Mouse (Mus musculus): Measurements from ENCODE around the gene Bcl2l10. TPM values are rescaled to one million over a fixed set of nuclear protein-coding genes. Genes with fewer than 3 reads are reported as not detected.

The Bcl2l10 gene
- polyA plus RNA-seq, 1 experiment from 2014 or later: not detected

GRCm38 (mm10) chr9:75376428-75376827 is 28.9 kb downstream of the Bcl2l10 start:
- Histone ChIP-seq H3K4me3 (no peak overlapping the region), H3K4me1 (no peaks in the 10 kb centered on the region), H3K4me2 (no peak overlapping the region), H3K9me3 (peaks cover 3% of the 10 kb centered on the region; the same call in 1 of the 2 replicates), H3K27ac (replicated peaks) (no peak overlapping the region), H3K36me3 (no peaks in the 10 kb centered on the region), H3K27me3 (replicated peaks) (no peaks in the 10 kb centered on the region), H3K9ac (no peak overlapping the region)
- 59% methylated on average over 1 of the region's 1 CpGs for WGBS
- no peak for ATAC-seq (ENCODE audit: extremely low read depth, insufficient number of reproducible peaks, low FRiP score, low TSS enrichment)

DNA sequence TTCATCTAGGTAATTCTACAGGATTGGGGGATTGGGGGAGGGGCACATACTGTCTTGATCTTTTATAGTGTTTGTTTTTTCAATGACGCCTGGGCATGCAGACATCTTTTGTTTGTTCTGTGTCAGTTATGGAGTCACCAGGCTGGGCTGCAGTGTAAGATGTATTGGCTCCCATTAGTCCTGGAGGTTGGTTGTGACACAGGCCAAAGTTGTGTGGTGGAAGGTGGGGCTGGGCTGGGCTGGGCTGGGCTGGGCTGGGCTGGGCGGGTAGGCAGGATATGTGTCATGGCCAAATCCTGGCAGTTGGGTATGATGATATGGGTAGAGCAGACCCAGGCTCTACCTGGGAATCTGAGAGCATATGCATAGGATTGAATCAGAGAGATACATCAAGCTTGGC is 31.2 kb downstream of the Bcl2l10 start:
- H3K27me3 ChIP-seq (replicated peaks): no peaks in the 10 kb centered on the region
- no peak for ATAC-seq (ENCODE audit: extremely low read depth, insufficient number of reproducible peaks, low FRiP score, low TSS enrichment)
- H3K4me1 ChIP-seq: no peaks in the 10 kb centered on the region
- peaks cover 3% of the 10 kb centered on the region; the same call in 1 of the 2 replicates for H3K9me3 ChIP-seq
- no peak overlapping the region for H3K4me2 ChIP-seq
- WGBS: 59% methylated on average over 2 of the region's 2 CpGs
- H3K4me3 ChIP-seq: no peak overlapping the region
- no peak overlapping the region for H3K27ac ChIP-seq (replicated peaks)
- no peak overlapping the region for H3K9ac ChIP-seq
- H3K36me3 ChIP-seq: no peaks in the 10 kb centered on the region

DNA sequence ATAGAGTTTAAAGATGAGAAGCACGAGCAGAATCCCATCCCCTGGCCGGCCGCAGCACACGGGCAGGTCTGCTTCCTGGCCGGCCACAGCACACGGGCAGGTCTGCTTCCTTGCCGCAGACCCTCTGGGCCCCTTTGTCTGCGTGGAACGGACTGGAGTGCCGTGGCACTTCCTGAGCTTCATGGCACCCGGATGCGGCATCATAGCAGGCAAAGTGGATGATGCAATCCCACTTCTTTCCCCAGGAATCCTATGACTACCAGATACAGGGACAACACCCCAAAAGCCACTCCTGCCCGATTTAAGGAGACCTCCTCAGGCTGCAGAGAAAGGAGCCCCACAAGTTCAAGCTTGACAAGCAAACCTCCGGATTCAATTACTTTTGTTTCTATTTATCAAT is 35.3 kb downstream of the Bcl2l10 start:
- Histone ChIP-seq H3K27me3 (replicated peaks) (no peaks in the 10 kb centered on the region), H3K4me1 (no peaks in the 10 kb centered on the region), H3K27ac (replicated peaks) (no peak overlapping the region), H3K4me2 (no peak overlapping the region), H3K9me3 (no peaks in the 10 kb centered on the region), H3K4me3 (no peak overlapping the region), H3K36me3 (peaks cover 24% of the 10 kb centered on the region), H3K9ac (no peak overlapping the region)
- no peak for ATAC-seq (ENCODE audit: extremely low read depth, insufficient number of reproducible peaks, low FRiP score, low TSS enrichment)
- 84% methylated on average over 14 of the region's 14 CpGs for WGBS

DNA sequence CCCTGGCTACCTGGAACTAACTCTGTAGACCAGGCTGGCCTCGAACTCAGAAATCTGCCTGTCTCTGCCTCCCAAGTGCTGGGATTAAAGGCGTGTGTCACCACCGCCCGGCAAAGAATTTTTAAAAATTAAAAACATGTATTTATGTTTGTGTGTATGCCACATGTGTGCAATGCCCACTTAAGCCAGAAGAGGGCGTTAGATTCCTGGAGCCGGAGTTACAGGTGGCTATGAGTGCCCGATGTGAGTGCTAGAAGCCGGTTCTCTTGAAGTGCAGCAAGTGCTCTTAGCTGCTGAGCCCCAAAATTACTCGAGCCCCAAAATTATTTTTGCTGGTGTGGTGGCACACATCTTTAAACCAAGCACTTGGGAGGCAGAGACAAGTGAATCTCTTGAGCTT is 36.2 kb downstream of the Bcl2l10 start:
- H3K4me2 ChIP-seq: no peak overlapping the region
- no peak for ATAC-seq (ENCODE audit: extremely low read depth, insufficient number of reproducible peaks, low FRiP score, low TSS enrichment)
- H3K9me3 ChIP-seq: no peaks in the 10 kb centered on the region
- H3K9ac ChIP-seq: no peak overlapping the region
- no peaks in the 10 kb centered on the region for H3K27me3 ChIP-seq (replicated peaks)
- no peak overlapping the region for H3K27ac ChIP-seq (replicated peaks)
- WGBS: 74% methylated on average over 9 of the region's 9 CpGs
- H3K4me1 ChIP-seq: no peaks in the 10 kb centered on the region
- peaks cover 31% of the 10 kb centered on the region for H3K36me3 ChIP-seq
- H3K4me3 ChIP-seq: no peak overlapping the region

DNA sequence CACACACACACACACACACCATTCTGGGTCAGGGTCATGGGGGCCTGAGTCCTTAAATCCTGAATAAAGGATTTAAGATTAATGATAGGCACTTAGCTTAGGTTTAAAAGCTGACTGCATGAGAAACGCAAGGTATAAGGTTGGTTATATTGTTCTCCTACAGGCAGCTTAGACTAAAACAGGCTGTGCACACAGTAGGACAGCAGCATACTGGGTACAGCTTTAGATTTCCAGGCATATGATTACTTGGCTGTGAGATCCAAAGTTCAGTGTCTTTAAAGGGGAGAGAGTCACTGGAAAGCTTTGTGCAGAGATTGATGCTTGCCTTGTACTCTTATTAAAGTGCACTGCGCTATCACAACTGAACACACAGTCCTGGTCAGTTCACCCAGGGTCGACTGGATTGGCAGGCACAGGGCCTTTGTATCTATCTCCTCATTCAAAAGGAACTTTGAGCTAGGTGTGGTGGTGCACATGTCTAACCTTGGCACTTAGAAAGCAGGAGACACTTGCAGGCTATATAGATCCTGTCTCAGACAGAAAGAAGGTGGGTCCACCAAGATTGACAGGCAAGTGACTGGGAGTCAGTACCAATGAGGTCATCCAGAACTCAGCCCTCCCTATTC is 36.9 kb downstream of the Bcl2l10 start:
- no peak for ATAC-seq (ENCODE audit: extremely low read depth, insufficient number of reproducible peaks, low FRiP score, low TSS enrichment)
- 76% methylated on average over 3 of the region's 3 CpGs for WGBS
- H3K9me3 ChIP-seq: no peaks in the 10 kb centered on the region

GRCm38 (mm10) chr9:75385218-75385974 is 37.8 kb downstream of the Bcl2l10 start:
- Histone ChIP-seq H3K4me1 (no peaks in the 10 kb centered on the region), H3K9ac (no peak overlapping the region), H3K4me3 (no peak overlapping the region), H3K27ac (replicated peaks) (no peak overlapping the region), H3K4me2 (no peak overlapping the region), H3K9me3 (no peaks in the 10 kb centered on the region), H3K36me3 (peaks cover 47% of the 10 kb centered on the region), H3K27me3 (replicated peaks) (no peaks in the 10 kb centered on the region)
- no peak for ATAC-seq (ENCODE audit: extremely low read depth, insufficient number of reproducible peaks, low FRiP score, low TSS enrichment)
- 75% methylated on average over 9 of the region's 9 CpGs for WGBS

More for the DNA sequence above, 36.9 kb downstream of the Bcl2l10 start:
- Histone ChIP-seq H3K4me2 (no peak overlapping the region), H3K36me3 (peaks cover 37% of the 10 kb centered on the region), H3K27me3 (replicated peaks) (no peaks in the 10 kb centered on the region), H3K4me3 (no peak overlapping the region), H3K9ac (no peak overlapping the region), H3K4me1 (no peaks in the 10 kb centered on the region), H3K27ac (replicated peaks) (no peak overlapping the region)

GRCm38 (mm10) chr9:75393251-75393650 is 45.7 kb downstream of the Bcl2l10 start:
- Histone ChIP-seq H3K4me3 (no peak overlapping the region), H3K4me2 (no peak overlapping the region), H3K27me3 (replicated peaks) (no peaks in the 10 kb centered on the region), H3K4me1 (no peaks in the 10 kb centered on the region), H3K9ac (no peak overlapping the region), H3K36me3 (peaks cover 100% of the 10 kb centered on the region), H3K9me3 (no peaks in the 10 kb centered on the region), H3K27ac (replicated peaks) (no peak overlapping the region)
- 81% methylated on average over 12 of the region's 12 CpGs for WGBS
- no peak for ATAC-seq (ENCODE audit: extremely low read depth, insufficient number of reproducible peaks, low FRiP score, low TSS enrichment)

DNA sequence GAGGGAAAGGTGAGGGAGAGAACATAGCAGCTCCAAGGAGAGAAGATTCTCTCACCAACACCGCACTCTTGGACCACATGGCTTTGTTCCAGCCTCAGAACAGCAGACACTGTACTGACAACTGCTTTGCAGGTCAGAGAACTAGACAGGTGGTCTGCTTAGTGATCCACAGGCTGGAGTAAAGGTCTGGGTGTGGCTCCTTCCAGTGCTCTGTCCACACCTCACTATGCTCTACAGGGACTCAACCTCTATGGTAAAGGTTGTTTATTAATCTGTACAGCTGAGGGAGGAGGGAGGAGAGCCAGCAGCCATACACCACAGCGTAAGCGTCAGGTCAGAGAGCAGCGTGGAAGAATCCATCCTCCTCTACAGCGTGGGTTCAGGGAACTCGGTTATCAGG is 48.4 kb downstream of the Bcl2l10 start:
- H3K27ac ChIP-seq (replicated peaks): no peak overlapping the region
- no peak overlapping the region for H3K9ac ChIP-seq
- 74% methylated on average over 6 of the region's 6 CpGs for WGBS
- H3K4me3 ChIP-seq: no peak overlapping the region
- H3K36me3 ChIP-seq: peaks cover 75% of the 10 kb centered on the region
- H3K9me3 ChIP-seq: no peaks in the 10 kb centered on the region
- no peaks in the 10 kb centered on the region for H3K27me3 ChIP-seq (replicated peaks)
- no peak for ATAC-seq (ENCODE audit: extremely low read depth, insufficient number of reproducible peaks, low FRiP score, low TSS enrichment)
- peaks cover 7% of the 10 kb centered on the region for H3K4me1 ChIP-seq
- no peak overlapping the region for H3K4me2 ChIP-seq

DNA sequence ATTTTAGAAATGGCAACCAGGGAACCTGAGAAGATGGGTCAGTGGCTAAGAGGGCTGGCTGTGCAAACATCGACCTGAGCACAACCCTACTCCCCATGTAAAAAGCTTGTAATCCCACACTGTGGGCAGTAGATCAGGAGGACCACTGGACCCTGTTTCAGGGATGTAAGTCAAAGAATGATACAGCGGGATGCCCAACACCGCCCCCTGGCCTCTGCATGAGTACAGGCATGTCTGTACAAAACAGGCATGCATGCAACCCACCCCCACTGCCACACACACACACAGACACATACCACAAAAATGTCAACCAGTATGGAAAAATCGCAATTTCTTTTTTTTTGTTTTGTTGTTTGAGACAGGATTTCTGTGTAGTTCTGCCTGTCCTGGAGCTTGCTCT is 51.5 kb downstream of the Bcl2l10 start:
- Histone ChIP-seq H3K4me1 (peaks cover 38% of the 10 kb centered on the region), H3K4me3 (no peak overlapping the region), H3K9me3 (no peaks in the 10 kb centered on the region), H3K36me3 (peaks cover 44% of the 10 kb centered on the region), H3K27ac (replicated peaks) (no peak overlapping the region), H3K27me3 (replicated peaks) (no peaks in the 10 kb centered on the region), H3K4me2 (no peak overlapping the region), H3K9ac (no peak overlapping the region)
- WGBS: 86% methylated on average over 4 of the region's 4 CpGs
- ATAC-seq (ENCODE audit: extremely low read depth, insufficient number of reproducible peaks, low FRiP score, low TSS enrichment): no peak

GRCm38 (mm10) chr9:75400639-75401038 is 53.1 kb downstream of the Bcl2l10 start:
- ATAC-seq (ENCODE audit: extremely low read depth, insufficient number of reproducible peaks, low FRiP score, low TSS enrichment): no peak
- Histone ChIP-seq H3K36me3 (peaks cover 29% of the 10 kb centered on the region), H3K4me3 (no peak overlapping the region), H3K9ac (no peak overlapping the region), H3K9me3 (no peaks in the 10 kb centered on the region), H3K4me1 (peaks cover 52% of the 10 kb centered on the region), H3K27ac (replicated peaks) (peak overlapping the region; percentile 37), H3K4me2 (no peak overlapping the region), H3K27me3 (replicated peaks) (no peaks in the 10 kb centered on the region)
- 26% methylated on average over 5 of the region's 5 CpGs for WGBS

All from heart, embryonic 13.5 days (tissue).